Mouse (Mus musculus): ENCODE measurements around the gene Slc38a4. TPM values are rescaled to one million over a fixed set of nuclear protein-coding genes. Genes with fewer than 3 reads are reported as not detected.

The Slc38a4 gene
- polyA plus RNA-seq, 2 experiments, result 80.0 to 118 TPM

DNA sequence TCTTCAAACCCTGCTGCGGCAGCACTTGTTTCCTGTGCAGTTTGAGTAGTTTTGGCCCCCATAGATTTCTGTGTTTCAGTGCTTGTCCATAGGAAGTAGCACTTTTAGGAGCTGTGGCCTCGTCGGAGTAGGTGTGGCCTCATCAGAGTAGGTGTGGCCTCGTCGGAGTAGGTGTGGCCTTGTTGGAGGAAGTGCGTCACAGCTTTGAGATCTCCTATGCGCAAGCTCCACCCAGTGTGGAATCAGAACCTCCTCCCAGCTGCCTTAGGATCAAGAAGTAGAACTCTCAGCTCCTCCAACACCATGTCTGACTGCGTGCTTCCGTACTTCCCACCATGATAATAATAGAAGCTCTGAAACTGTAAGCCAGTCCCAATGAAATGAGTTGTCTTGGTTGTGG, 83.8 kb downstream of the Slc38a4 start:
- Histone ChIP-seq H3K9me3 (ENCODE audit: control insufficient read depth, low read length) (no peaks in the 10 kb centered on the region), H3K4me2 (replicated peaks; ENCODE audit: low read depth, low read length, severe bottlenecking) (no peak overlapping the region)

DNA sequence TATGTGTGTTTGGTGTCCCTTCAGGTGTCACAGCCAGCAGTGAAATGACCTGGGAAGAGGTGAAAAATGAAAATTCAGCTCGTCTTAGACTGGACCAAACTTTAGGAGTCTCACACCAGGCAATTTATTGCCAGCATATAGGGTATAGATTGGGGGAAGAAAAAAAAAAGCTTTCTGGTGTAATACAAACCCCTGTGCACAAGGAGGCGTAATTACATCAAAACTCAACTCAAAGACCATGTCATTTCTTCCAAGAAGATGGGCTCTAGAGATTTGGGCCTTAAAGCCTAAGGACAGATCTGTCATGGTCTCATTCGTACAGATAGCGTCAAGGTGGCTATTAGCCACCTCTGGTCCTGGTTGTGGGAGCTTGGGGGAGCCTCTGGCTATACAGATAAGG, 86.0 kb downstream of the Slc38a4 start:
- Histone ChIP-seq H3K4me3 (replicated peaks; ENCODE audit: low read length) (no peak overlapping the region), H3K27ac (replicated peaks; ENCODE audit: low read depth, low read length) (no peak overlapping the region), H3K9me3 (ENCODE audit: control insufficient read depth, low read length) (no peaks in the 10 kb centered on the region), H3K9ac (ENCODE audit: low read depth, low read length, severe bottlenecking) (no peak overlapping the region), H3K4me2 (replicated peaks; ENCODE audit: low read depth, low read length, severe bottlenecking) (no peak overlapping the region), H3K36me3 (ENCODE audit: control insufficient read depth, insufficient read depth, low read length) (no peaks in the 10 kb centered on the region), H3K4me1 (ENCODE audit: control insufficient read depth, insufficient read depth, low read length) (no peaks in the 10 kb centered on the region), H3K27me3 (ENCODE audit: control insufficient read depth, insufficient read depth, low read length) (no peaks in the 10 kb centered on the region)
- 46% methylated on average over 4 of the region's 4 CpGs for WGBS
- DNase-seq (ENCODE audit: low spot score) (no peak), ATAC-seq (ENCODE audit: low FRiP score, low read depth) (no peak)
- TF ChIP-seq POLR2A (IDR thresholded peaks at IDR 0.05; ENCODE audit: borderline replicate concordance, extremely low read depth, insufficient read depth, insufficient read length), result no peak

More for the DNA sequence above, 83.8 kb downstream of the Slc38a4 start:
- Histone ChIP-seq H3K4me3 (replicated peaks; ENCODE audit: low read length) (no peak overlapping the region), H3K9ac (ENCODE audit: low read depth, low read length, severe bottlenecking) (no peak overlapping the region), H3K36me3 (ENCODE audit: control insufficient read depth, insufficient read depth, low read length) (no peaks in the 10 kb centered on the region), H3K27me3 (ENCODE audit: control insufficient read depth, insufficient read depth, low read length) (no peaks in the 10 kb centered on the region), H3K4me1 (ENCODE audit: control insufficient read depth, insufficient read depth, low read length) (no peaks in the 10 kb centered on the region), H3K27ac (replicated peaks; ENCODE audit: low read depth, low read length) (no peak overlapping the region)
- no peak for ATAC-seq (ENCODE audit: low FRiP score, low read depth)
- no peak for DNase-seq (ENCODE audit: low spot score)
- TF ChIP-seq POLR2A (IDR thresholded peaks at IDR 0.05; ENCODE audit: borderline replicate concordance, extremely low read depth, insufficient read depth, insufficient read length), result no peak
- 93% methylated on average over 9 of the region's 9 CpGs for WGBS

DNA sequence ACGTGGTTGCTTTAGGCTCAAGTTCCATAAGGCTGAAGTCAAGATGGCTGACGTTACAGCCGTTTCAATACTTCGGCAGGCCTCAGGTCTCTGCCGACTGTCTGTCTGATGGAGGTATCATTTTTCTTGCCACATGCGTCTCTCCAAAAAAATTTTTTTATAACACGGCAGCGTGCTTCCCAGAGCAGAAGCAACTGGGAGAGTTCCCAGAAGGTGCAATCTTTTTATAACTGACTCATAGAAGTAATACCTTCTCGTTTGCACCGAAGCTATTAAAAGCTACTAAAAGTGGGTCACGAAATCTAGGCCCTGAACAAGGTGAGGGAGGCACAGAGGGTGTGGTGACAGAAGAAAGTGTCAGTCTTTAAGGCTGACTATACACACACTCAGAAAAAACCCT, 87.0 kb downstream of the Slc38a4 start:
- whole genome bisulfite sequencing, result 68% methylated on average over 11 of the region's 11 CpGs
- no peak for DNase-seq (ENCODE audit: low spot score)

DNA sequence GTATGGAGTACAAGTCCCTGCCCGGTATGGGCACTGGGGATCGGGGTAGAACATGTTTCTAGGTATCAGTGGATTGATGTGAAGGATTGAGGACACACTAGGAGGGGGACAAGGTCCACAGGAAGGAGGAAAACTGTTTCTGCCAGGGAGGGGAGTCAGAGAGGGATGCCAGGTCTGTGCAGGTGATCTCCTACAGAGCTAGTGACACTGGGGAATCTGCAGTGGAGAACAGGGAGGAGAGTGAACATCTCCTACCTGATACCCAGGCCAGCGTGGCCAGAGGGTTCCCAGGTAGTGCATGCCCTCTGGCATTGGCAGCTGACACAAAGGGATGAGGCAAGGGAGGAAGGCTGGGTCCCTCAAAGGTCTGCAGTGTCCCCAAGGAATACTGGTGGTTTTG, 89.4 kb downstream of the Slc38a4 start:
- ATAC-seq (ENCODE audit: low FRiP score, low read depth) (no peak), DNase-seq (ENCODE audit: low spot score) (no peak)
- Histone ChIP-seq H3K4me3 (replicated peaks; ENCODE audit: low read length) (no peak overlapping the region), H3K9me3 (ENCODE audit: control insufficient read depth, low read length) (no peaks in the 10 kb centered on the region), H3K4me1 (ENCODE audit: control insufficient read depth, insufficient read depth, low read length) (peaks cover 5% of the 10 kb centered on the region; the same call in 1 of the 2 replicates), H3K27me3 (ENCODE audit: control insufficient read depth, insufficient read depth, low read length) (no peaks in the 10 kb centered on the region), H3K36me3 (ENCODE audit: control insufficient read depth, insufficient read depth, low read length) (no peaks in the 10 kb centered on the region), H3K4me2 (replicated peaks; ENCODE audit: low read depth, low read length, severe bottlenecking) (no peak overlapping the region), H3K27ac (replicated peaks; ENCODE audit: low read depth, low read length) (no peak overlapping the region), H3K9ac (ENCODE audit: low read depth, low read length, severe bottlenecking) (no peak overlapping the region)
- WGBS, result 88% methylated on average over 3 of the region's 3 CpGs
- no peak for TF ChIP-seq POLR2A (IDR thresholded peaks at IDR 0.05; ENCODE audit: borderline replicate concordance, extremely low read depth, insufficient read depth, insufficient read length)

More for the DNA sequence above, 87.0 kb downstream of the Slc38a4 start:
- no peak overlapping the region for H3K4me3 ChIP-seq (replicated peaks; ENCODE audit: low read length)
- H3K27ac ChIP-seq (replicated peaks; ENCODE audit: low read depth, low read length), result no peak overlapping the region
- no peak for TF ChIP-seq POLR2A (IDR thresholded peaks at IDR 0.05; ENCODE audit: borderline replicate concordance, extremely low read depth, insufficient read depth, insufficient read length)
- H3K9ac ChIP-seq (ENCODE audit: low read depth, low read length, severe bottlenecking), result no peak overlapping the region
- no peaks in the 10 kb centered on the region for H3K9me3 ChIP-seq (ENCODE audit: control insufficient read depth, low read length)
- H3K4me1 ChIP-seq (ENCODE audit: control insufficient read depth, insufficient read depth, low read length), result no peaks in the 10 kb centered on the region
- ATAC-seq (ENCODE audit: low FRiP score, low read depth), result no peak
- H3K27me3 ChIP-seq (ENCODE audit: control insufficient read depth, insufficient read depth, low read length), result no peaks in the 10 kb centered on the region
- H3K4me2 ChIP-seq (replicated peaks; ENCODE audit: low read depth, low read length, severe bottlenecking), result no peak overlapping the region
- no peaks in the 10 kb centered on the region for H3K36me3 ChIP-seq (ENCODE audit: control insufficient read depth, insufficient read depth, low read length)

DNA sequence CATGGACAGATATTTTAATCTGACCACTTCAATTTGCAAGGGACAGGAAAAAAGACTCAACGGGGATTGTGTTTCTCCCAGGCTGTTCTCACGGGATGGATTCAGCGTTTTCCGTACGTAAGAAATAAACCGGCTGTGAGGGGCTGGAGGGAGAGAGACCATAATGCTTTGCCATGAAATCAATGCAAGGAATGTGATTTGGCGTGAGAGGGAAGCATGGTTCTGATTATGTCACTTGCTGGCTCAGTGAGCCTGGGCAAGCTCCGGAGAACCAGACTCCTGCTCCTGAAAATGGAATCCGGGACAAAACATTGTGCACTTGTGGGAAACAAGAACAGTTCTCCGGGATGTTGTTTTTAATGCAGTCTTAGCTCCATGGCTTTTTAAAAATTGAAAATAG, 92.0 kb downstream of the Slc38a4 start:
- Histone ChIP-seq H3K27me3 (ENCODE audit: control insufficient read depth, insufficient read depth, low read length) (no peaks in the 10 kb centered on the region), H3K4me2 (replicated peaks; ENCODE audit: low read depth, low read length, severe bottlenecking) (peak overlapping the region; percentile 35), H3K36me3 (ENCODE audit: control insufficient read depth, insufficient read depth, low read length) (no peaks in the 10 kb centered on the region), H3K9me3 (ENCODE audit: control insufficient read depth, low read length) (no peaks in the 10 kb centered on the region), H3K4me3 (replicated peaks; ENCODE audit: low read length) (no peak overlapping the region), H3K27ac (replicated peaks; ENCODE audit: low read depth, low read length) (peak overlapping the region; percentile 1), H3K4me1 (ENCODE audit: control insufficient read depth, insufficient read depth, low read length) (peaks cover 5% of the 10 kb centered on the region; the same call in 1 of the 2 replicates), H3K9ac (ENCODE audit: low read depth, low read length, severe bottlenecking) (0 out of 2 replicates have a peak overlapping the region, but pooled peaks have one; percentile 1)
- DNase-seq (ENCODE audit: low spot score) (peak; percentile 79), ATAC-seq (ENCODE audit: low FRiP score, low read depth) (peak; percentile 72; the same call in 1 of the 2 replicates)
- WGBS, result 21% methylated on average over 10 of the region's 10 CpGs
- TF ChIP-seq POLR2A (IDR thresholded peaks at IDR 0.05; ENCODE audit: borderline replicate concordance, extremely low read depth, insufficient read depth, insufficient read length), result no peak
